Mouse (Mus musculus): ENCODE data around the gene 1810009A15Rik. TPM values are rescaled to one million over a fixed set of nuclear protein-coding genes. Genes with fewer than 3 reads are reported as not detected.

The 1810009A15Rik gene
- polyA plus RNA-seq, 1 experiment from 2014 or later, result 159 TPM

DNA sequence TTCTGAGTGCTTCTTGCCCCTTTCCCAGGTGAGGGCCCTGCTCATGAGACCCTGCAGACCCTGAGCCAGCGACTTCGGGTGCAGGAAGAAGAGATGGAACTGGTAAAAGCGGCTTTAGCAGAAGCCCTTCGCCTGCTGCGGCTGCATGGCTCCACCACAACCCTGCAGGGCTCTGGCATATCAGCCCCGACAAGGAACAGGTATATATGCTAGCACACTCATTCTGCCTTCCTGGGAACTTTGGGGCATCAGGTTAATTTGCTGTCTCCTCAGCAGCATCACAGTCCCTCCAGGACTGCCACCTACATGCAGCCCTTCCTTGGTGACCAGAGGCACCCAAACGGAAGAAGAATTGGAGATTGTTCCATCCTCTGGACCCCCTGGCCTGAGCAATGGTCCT is 42.1 kb downstream of the 1810009A15Rik start:
- no peaks in the 10 kb centered on the region for H3K27me3 ChIP-seq (ENCODE audit: low read depth, poor library complexity, severe bottlenecking)
- WGBS, result 78% methylated on average over 7 of the region's 7 CpGs
- no peak for DNase-seq (ENCODE audit: low spot score)
- peaks cover 27% of the 10 kb centered on the region for H3K4me1 ChIP-seq
- H3K9me3 ChIP-seq (replicated peaks), result no peaks in the 10 kb centered on the region
- H3K36me3 ChIP-seq, result peaks cover 62% of the 10 kb centered on the region
- H3K27ac ChIP-seq (replicated peaks), result no peak overlapping the region
- peak overlapping the region; percentile 83 for H3K4me3 ChIP-seq

DNA sequence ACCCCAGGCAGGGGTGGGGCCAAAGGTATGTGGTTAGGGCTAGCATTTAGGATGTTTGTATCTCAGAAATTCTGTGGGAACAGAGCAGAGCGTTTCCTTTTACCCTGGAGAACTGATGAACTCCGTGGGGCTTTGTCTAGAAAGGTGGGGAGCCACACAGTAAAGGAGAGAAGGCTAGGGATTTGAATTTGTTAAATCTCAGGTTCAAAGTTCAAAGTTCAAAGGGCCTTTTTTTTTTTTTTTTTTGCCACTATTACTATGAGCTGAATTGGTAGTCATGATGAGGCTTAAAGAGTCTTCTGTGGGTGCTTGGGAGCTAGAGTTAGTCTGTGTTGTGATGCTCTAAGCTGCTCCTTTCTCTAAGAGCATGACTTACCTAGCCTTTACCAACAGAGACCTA is 48.1 kb downstream of the 1810009A15Rik start:
- no peak for DNase-seq (ENCODE audit: low spot score)
- 86% methylated on average over 2 of the region's 2 CpGs for WGBS
- peaks cover 69% of the 10 kb centered on the region for H3K36me3 ChIP-seq
- H3K4me3 ChIP-seq, result no peak overlapping the region
- peaks cover 13% of the 10 kb centered on the region for H3K4me1 ChIP-seq
- no peak overlapping the region for H3K27ac ChIP-seq (replicated peaks)
- no peaks in the 10 kb centered on the region for H3K9me3 ChIP-seq (replicated peaks)
- no peaks in the 10 kb centered on the region for H3K27me3 ChIP-seq (ENCODE audit: low read depth, poor library complexity, severe bottlenecking)

Small RNAs within 50 kb of the gene (microRNA-seq; reads per million reads assigned to microRNA genes)
- not detected for gene Mir5136

Other genes with a start within 250 kb of the 1810009A15Rik start
- gene Chrm1, start 225.1 kb upstream of the 1810009A15Rik start, polyA plus RNA-seq (2016; fragmentation: Nextera tagmentation; extraction: Ambion mirVana), result not detected in 2 replicates
- 139 and 144 TPM in 2 replicates for gene Slc3a2, start 165.5 kb upstream of the 1810009A15Rik start, polyA plus RNA-seq (2016; fragmentation: Nextera tagmentation; extraction: Ambion mirVana)
- 105 and 121 TPM in 2 replicates for gene Wdr74, start 153.0 kb upstream of the 1810009A15Rik start, polyA plus RNA-seq (2016; fragmentation: Nextera tagmentation; extraction: Ambion mirVana)
- gene 1700092M07Rik, start 148.1 kb upstream of the 1810009A15Rik start, polyA plus RNA-seq (2016; fragmentation: Nextera tagmentation; extraction: Ambion mirVana), result 3.2 and 3.3 TPM in 2 replicates
- gene Stx5a, start 147.4 kb upstream of the 1810009A15Rik start, polyA plus RNA-seq (2016; fragmentation: Nextera tagmentation; extraction: Ambion mirVana), result 94.9 and 103 TPM in 2 replicates
- gene Nxf1, start 131.8 kb upstream of the 1810009A15Rik start, polyA plus RNA-seq (2016; fragmentation: Nextera tagmentation; extraction: Ambion mirVana), result 253 and 282 TPM in 2 replicates
- gene Tmem223, start 117.9 kb upstream of the 1810009A15Rik start, polyA plus RNA-seq (2016; fragmentation: Nextera tagmentation; extraction: Ambion mirVana), result 189 and 205 TPM in 2 replicates
- gene Tmem179b, start 114.4 kb upstream of the 1810009A15Rik start, polyA plus RNA-seq (2016; fragmentation: Nextera tagmentation; extraction: Ambion mirVana), result 50.0 and 55.2 TPM in 2 replicates
- 47.5 and 47.6 TPM in 2 replicates for gene Taf6l, start 102.4 kb upstream of the 1810009A15Rik start, polyA plus RNA-seq (2016; fragmentation: Nextera tagmentation; extraction: Ambion mirVana)
- 169 and 176 TPM in 2 replicates for gene Polr2g, start 90.3 kb upstream of the 1810009A15Rik start, polyA plus RNA-seq (2016; fragmentation: Nextera tagmentation; extraction: Ambion mirVana)
- 7.5 and 7.8 TPM in 2 replicates for gene Zbtb3, start 86.3 kb upstream of the 1810009A15Rik start, polyA plus RNA-seq (2016; fragmentation: Nextera tagmentation; extraction: Ambion mirVana)
- 69.0 and 74.5 TPM in 2 replicates for gene Ttc9c, start 69.5 kb upstream of the 1810009A15Rik start, polyA plus RNA-seq (2016; fragmentation: Nextera tagmentation; extraction: Ambion mirVana)
- 4.3 and 4.4 TPM in 2 replicates for gene Hnrnpul2, start 68.8 kb upstream of the 1810009A15Rik start, polyA plus RNA-seq (2016; fragmentation: Nextera tagmentation; extraction: Ambion mirVana)
- gene AC129217.1, start 59.1 kb upstream of the 1810009A15Rik start, polyA plus RNA-seq (2016; fragmentation: Nextera tagmentation; extraction: Ambion mirVana), result not detected in 2 replicates
- gene Bscl2, start 51.4 kb upstream of the 1810009A15Rik start, polyA plus RNA-seq (2016; fragmentation: Nextera tagmentation; extraction: Ambion mirVana), result 55.2 and 63.4 TPM in 2 replicates
- 60.0 and 104 TPM in 2 replicates for gene Gng3, start 49.7 kb upstream of the 1810009A15Rik start, polyA plus RNA-seq (2016; fragmentation: Nextera tagmentation; extraction: Ambion mirVana)
- gene Lrrn4cl, start 38.1 kb upstream of the 1810009A15Rik start, polyA plus RNA-seq (2016; fragmentation: Nextera tagmentation; extraction: Ambion mirVana), result 0.57 TPM in 2 replicates
- 203 and 205 TPM in 2 replicates for gene Ubxn1, start 17.4 kb upstream of the 1810009A15Rik start, polyA plus RNA-seq (2016; fragmentation: Nextera tagmentation; extraction: Ambion mirVana)
- gene Uqcc3, start 7.9 kb upstream of the 1810009A15Rik start, polyA plus RNA-seq (2016; fragmentation: Nextera tagmentation; extraction: Ambion mirVana), result 58.2 and 61.1 TPM in 2 replicates
- 110 and 133 TPM in 2 replicates for gene Lbhd1, start 5.1 kb upstream of the 1810009A15Rik start, polyA plus RNA-seq (2016; fragmentation: Nextera tagmentation; extraction: Ambion mirVana)
- gene Gm49403, start 4.9 kb upstream of the 1810009A15Rik start, polyA plus RNA-seq (2016; fragmentation: Nextera tagmentation; extraction: Ambion mirVana), result not detected in 2 replicates
- gene Gm49416, start 73 bp downstream of the 1810009A15Rik start, polyA plus RNA-seq (2016; fragmentation: Nextera tagmentation; extraction: Ambion mirVana), result 0.17 TPM in 1 of 2 replicates, not detected in the other
- 54.8 and 56.7 TPM in 2 replicates for gene Ints5, start 4.2 kb downstream of the 1810009A15Rik start, polyA plus RNA-seq (2016; fragmentation: Nextera tagmentation; extraction: Ambion mirVana)
- 118 and 120 TPM in 2 replicates for gene Ganab, start 9.2 kb downstream of the 1810009A15Rik start, polyA plus RNA-seq (2016; fragmentation: Nextera tagmentation; extraction: Ambion mirVana)
- gene B3gat3, start 31.5 kb downstream of the 1810009A15Rik start, polyA plus RNA-seq (2016; fragmentation: Nextera tagmentation; extraction: Ambion mirVana), result 58.7 and 64.0 TPM in 2 replicates
- 3.5 and 4.2 TPM in 2 replicates for gene Rom1, start 40.5 kb downstream of the 1810009A15Rik start, polyA plus RNA-seq (2016; fragmentation: Nextera tagmentation; extraction: Ambion mirVana)
- 22.9 and 23.5 TPM in 2 replicates for gene Eml3, start 40.7 kb downstream of the 1810009A15Rik start, polyA plus RNA-seq (2016; fragmentation: Nextera tagmentation; extraction: Ambion mirVana)
- gene Mta2, start 53.0 kb downstream of the 1810009A15Rik start, polyA plus RNA-seq (2016; fragmentation: Nextera tagmentation; extraction: Ambion mirVana), result 178 and 191 TPM in 2 replicates
- gene Tut1, start 65.0 kb downstream of the 1810009A15Rik start, polyA plus RNA-seq (2016; fragmentation: Nextera tagmentation; extraction: Ambion mirVana), result 36.5 and 40.2 TPM in 2 replicates
- 438 and 514 TPM in 2 replicates for gene Eef1g, start 78.2 kb downstream of the 1810009A15Rik start, polyA plus RNA-seq (2016; fragmentation: Nextera tagmentation; extraction: Ambion mirVana)
- 6.6 and 8.8 TPM in 2 replicates for gene Ahnak, start 100.4 kb downstream of the 1810009A15Rik start, polyA plus RNA-seq (2016; fragmentation: Nextera tagmentation; extraction: Ambion mirVana)
- not detected in 2 replicates for gene Scgb1a1, start 199.1 kb downstream of the 1810009A15Rik start, polyA plus RNA-seq (2016; fragmentation: Nextera tagmentation; extraction: Ambion mirVana)
- gene Asrgl1, start 246.8 kb downstream of the 1810009A15Rik start, polyA plus RNA-seq (2016; fragmentation: Nextera tagmentation; extraction: Ambion mirVana), result 14.8 and 16.8 TPM in 2 replicates